Mouse (Mus musculus) urinary bladder, postnatal 10 days (tissue): ENCODE results near the gene Farsa.

Experiments
- DNase-seq: peaks from one replicate; pipeline ENCODE4 v3.0.0; 2022; ENCODE audit warnings: low spot score

Gene Farsa

GRCm38 (mm10) chr8:84911854-84912253, 55.1 kb downstream of the Farsa start:
- DNase-seq: no peak

DNA sequence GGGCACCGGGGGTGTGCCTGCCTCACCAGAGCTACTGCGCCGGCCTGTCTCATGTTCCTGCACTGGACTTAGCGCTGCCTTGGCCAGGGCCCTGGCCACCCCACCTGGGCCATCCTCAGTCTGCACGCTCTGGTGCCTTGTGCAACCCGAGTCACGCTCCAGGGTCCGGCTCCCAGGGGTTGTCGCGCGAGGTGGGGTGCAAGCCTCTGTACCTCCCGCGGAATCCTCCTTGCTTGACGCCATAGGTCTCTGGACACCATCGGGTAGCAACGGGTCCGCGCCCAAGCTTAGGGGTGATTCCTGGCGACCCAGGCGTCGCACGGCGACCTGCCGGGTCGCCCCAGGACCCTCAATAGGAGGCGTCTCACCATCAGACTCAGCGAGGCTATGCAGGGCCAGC, 55.6 kb downstream of the Farsa start:
- no peak for DNase-seq

DNA sequence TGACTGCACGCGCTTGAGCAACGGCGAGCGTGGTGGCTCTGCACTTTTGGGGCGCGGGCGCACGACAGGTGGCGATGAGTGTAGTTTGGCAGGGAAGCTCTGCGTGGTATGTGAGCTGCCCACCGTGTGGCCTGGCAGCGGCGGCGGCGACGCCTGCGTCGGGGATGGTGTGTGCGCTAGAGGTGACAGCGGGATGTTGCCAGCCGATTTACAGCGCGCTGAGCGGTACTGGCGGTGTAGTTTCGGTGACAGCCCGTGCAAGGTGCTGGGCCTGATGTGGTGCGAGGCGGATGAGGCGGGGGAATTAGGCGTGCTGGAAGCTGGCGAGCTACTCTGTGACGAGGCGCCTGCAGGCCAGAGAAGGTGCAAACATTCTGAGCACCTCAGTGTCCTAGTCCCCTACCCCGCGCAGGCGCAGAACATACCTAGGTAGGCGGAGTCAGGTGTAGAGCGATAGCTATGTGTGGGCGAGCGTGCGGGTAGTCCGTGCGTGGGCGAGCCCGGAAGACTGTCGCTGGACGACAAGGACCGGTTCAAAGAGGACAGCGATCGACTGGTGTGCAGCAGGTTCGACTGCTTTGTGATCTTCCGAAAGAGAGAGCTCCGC, 56.2 kb downstream of the Farsa start:
- no peak for DNase-seq

GRCm38 (mm10) chr8:84913502-84913900, 56.7 kb downstream of the Farsa start:
- no peak for DNase-seq

DNA sequence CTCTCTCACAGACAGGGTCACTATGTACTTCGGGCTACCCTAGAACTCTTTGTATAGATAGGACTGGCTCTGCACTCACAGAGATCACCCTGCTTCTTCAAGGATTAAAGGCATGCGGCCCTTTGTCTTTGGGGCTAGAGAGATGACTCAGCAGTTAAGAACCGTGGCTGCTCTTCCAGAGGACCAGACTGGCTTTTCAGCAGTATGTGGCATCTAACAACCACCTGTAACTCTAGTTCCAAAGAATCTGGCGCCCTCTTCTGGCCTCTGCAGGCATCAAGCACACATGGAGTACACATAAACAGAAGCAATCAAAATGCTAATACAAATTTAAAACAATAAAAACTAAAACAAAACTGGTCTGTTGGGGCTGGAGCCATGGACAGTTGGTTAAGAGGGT, 57.2 kb downstream of the Farsa start:
- DNase-seq: no peak

GRCm38 (mm10) chr8:84915269-84915668, 58.5 kb downstream of the Farsa start:
- DNase-seq: no peak

- DNase-seq: no peak
Measured at GRCm38 (mm10) chr8:84917781-84918180, 61.0 kb downstream of the Farsa start.

- DNase-seq: no peak
Measured at GRCm38 (mm10) chr8:84918646-84919045, 61.9 kb downstream of the Farsa start.
